Mouse (Mus musculus): ENCODE measurements around the gene Palmd. TPM values are rescaled to one million over a fixed set of nuclear protein-coding genes. Genes with fewer than 3 reads are reported as not detected.

Palmd gene
- 16.1 and 23.0 TPM in 2 replicates for polyA plus RNA-seq (2015; fragmentation: Nextera tagmentation; extraction: Ambion mirVana)

DNA sequence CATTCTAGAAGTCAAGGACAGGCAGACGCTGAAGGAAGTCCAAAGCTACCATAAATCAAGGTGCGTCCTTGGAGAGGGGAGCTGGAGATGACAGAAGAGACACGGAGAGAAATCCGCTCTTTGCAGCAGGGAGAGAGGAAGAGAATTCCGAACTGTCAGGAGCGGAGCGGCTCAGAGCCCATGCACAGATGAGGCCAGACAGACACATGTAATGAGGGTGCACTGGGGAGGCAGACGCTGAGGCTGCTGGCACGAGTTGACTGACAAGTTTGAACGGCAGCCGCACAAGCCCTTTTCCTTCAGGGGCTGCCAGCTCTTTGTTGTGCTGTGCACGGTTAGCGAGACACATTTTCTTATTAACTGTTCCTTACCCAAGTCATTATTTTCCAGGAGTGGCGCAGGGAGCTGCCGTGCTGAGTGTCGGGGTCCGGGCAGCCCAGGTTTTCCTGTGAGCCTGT, at the start of gene Palmd:
Palmd (minus strand) TSS at position 448 of the 458 bp plus-strand sequence.
- peak; percentile 37 for ATAC-seq
- H3K9ac ChIP-seq (replicated peaks; ENCODE audit: low read depth), result peak within 1 kb of the TSS; percentile 36
- TF ChIP-seq EP300 (IDR thresholded peaks at IDR 0.05), result no peak
- no peak for TF ChIP-seq CTCF (IDR thresholded peaks at IDR 0.05)
- DNase-seq (ENCODE audit: low spot score), result peak; percentile 51
- H3K4me3 ChIP-seq (ENCODE audit: low read depth, low read length), result peak within 1 kb of the TSS; percentile 43
- H3K27ac ChIP-seq (ENCODE audit: low read length), result peak within 1 kb of the TSS; percentile 69
- H3K36me3 ChIP-seq (ENCODE audit: insufficient read depth, low read length), result no peaks in the 10 kb centered on the region
- no peaks in the 10 kb centered on the region for H3K4me1 ChIP-seq (ENCODE audit: insufficient read depth, low read depth, low read length)
- H3K27me3 ChIP-seq (replicated peaks; ENCODE audit: insufficient read depth, low read length), result no peaks in the 10 kb centered on the region
- 5% methylated on average over 17 of the region's 17 CpGs for WGBS
- peak within 1 kb of the TSS; percentile 58 for H3K4me2 ChIP-seq (replicated peaks; ENCODE audit: low read depth, low read length)
- no peaks in the 10 kb centered on the region for H3K9me3 ChIP-seq (ENCODE audit: low read length)

- TF ChIP-seq CTCF (IDR thresholded peaks at IDR 0.05), result no peak
- TF ChIP-seq EP300 (IDR thresholded peaks at IDR 0.05), result no peak
- no peak for DNase-seq (ENCODE audit: low spot score)
- WGBS, result 50% methylated on average over 6 of the region's 6 CpGs
- Histone ChIP-seq H3K27me3 (replicated peaks; ENCODE audit: insufficient read depth, low read length) (no peaks in the 10 kb centered on the region), H3K9ac (replicated peaks; ENCODE audit: low read depth) (no peak overlapping the region), H3K4me1 (ENCODE audit: insufficient read depth, low read depth, low read length) (no peaks in the 10 kb centered on the region), H3K9me3 (ENCODE audit: low read length) (no peaks in the 10 kb centered on the region), H3K36me3 (ENCODE audit: insufficient read depth, low read length) (no peaks in the 10 kb centered on the region), H3K4me2 (replicated peaks; ENCODE audit: low read depth, low read length) (no peak overlapping the region), H3K27ac (ENCODE audit: low read length) (no peak overlapping the region), H3K4me3 (ENCODE audit: low read depth, low read length) (no peak overlapping the region)
- no peak for ATAC-seq
Observed at GRCm38 (mm10) chr3:117010182-117010581, 41.4 kb upstream of the Palmd start.

DNA sequence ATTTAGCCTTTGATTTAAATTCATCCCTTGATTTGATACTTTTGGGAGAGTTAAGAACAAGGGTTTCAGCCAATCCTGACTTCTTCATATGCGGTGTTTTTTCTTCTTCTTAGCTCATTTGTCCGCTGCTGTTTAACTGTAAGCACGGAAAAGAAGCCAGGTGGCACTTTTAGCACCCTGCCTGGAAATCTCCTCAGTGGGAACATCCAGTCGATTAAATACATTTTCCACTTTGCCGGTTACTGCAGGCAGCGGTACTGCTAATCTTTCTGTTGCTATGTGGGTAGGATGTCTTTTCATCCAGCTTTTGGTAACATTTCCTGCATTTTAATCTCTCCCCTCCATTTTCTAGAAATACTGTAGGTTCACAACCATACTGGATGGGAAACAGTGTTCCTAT, 38.6 kb upstream of the Palmd start:
- TF ChIP-seq CTCF (IDR thresholded peaks at IDR 0.05) (no peak), EP300 (IDR thresholded peaks at IDR 0.05) (no peak)
- Histone ChIP-seq H3K4me1 (ENCODE audit: insufficient read depth, low read depth, low read length) (no peaks in the 10 kb centered on the region), H3K9me3 (ENCODE audit: low read length) (no peaks in the 10 kb centered on the region), H3K27me3 (replicated peaks; ENCODE audit: insufficient read depth, low read length) (no peaks in the 10 kb centered on the region), H3K4me2 (replicated peaks; ENCODE audit: low read depth, low read length) (no peak overlapping the region), H3K36me3 (ENCODE audit: insufficient read depth, low read length) (no peaks in the 10 kb centered on the region), H3K9ac (replicated peaks; ENCODE audit: low read depth) (no peak overlapping the region), H3K27ac (ENCODE audit: low read length) (no peak overlapping the region), H3K4me3 (ENCODE audit: low read depth, low read length) (no peak overlapping the region)
- WGBS, result 87% methylated on average over 6 of the region's 6 CpGs
- ATAC-seq (no peak), DNase-seq (ENCODE audit: low spot score) (no peak)

GRCm38 (mm10) chr3:117006636-117007035, 37.8 kb upstream of the Palmd start:
- Histone ChIP-seq H3K27me3 (replicated peaks; ENCODE audit: insufficient read depth, low read length) (no peaks in the 10 kb centered on the region), H3K27ac (ENCODE audit: low read length) (no peak overlapping the region), H3K4me1 (ENCODE audit: insufficient read depth, low read depth, low read length) (no peaks in the 10 kb centered on the region), H3K4me2 (replicated peaks; ENCODE audit: low read depth, low read length) (no peak overlapping the region), H3K9ac (replicated peaks; ENCODE audit: low read depth) (no peak overlapping the region), H3K9me3 (ENCODE audit: low read length) (no peaks in the 10 kb centered on the region), H3K4me3 (ENCODE audit: low read depth, low read length) (no peak overlapping the region), H3K36me3 (ENCODE audit: insufficient read depth, low read length) (no peaks in the 10 kb centered on the region)
- no peak for TF ChIP-seq EP300 (IDR thresholded peaks at IDR 0.05)
- TF ChIP-seq CTCF (IDR thresholded peaks at IDR 0.05), result no peak
- 77% methylated on average over 3 of the region's 3 CpGs for WGBS
- DNase-seq (ENCODE audit: low spot score) (no peak), ATAC-seq (no peak)

- Histone ChIP-seq H3K36me3 (ENCODE audit: insufficient read depth, low read length) (no peaks in the 10 kb centered on the region), H3K4me1 (ENCODE audit: insufficient read depth, low read depth, low read length) (no peaks in the 10 kb centered on the region), H3K27ac (ENCODE audit: low read length) (no peak overlapping the region), H3K9me3 (ENCODE audit: low read length) (no peaks in the 10 kb centered on the region), H3K4me2 (replicated peaks; ENCODE audit: low read depth, low read length) (no peak overlapping the region), H3K4me3 (ENCODE audit: low read depth, low read length) (no peak overlapping the region), H3K9ac (replicated peaks; ENCODE audit: low read depth) (no peak overlapping the region), H3K27me3 (replicated peaks; ENCODE audit: insufficient read depth, low read length) (no peaks in the 10 kb centered on the region)
- no peak for ATAC-seq
- WGBS, result 74% methylated on average over 6 of the region's 6 CpGs
- no peak for DNase-seq (ENCODE audit: low spot score)
- no peak for TF ChIP-seq CTCF (IDR thresholded peaks at IDR 0.05)
- TF ChIP-seq EP300 (IDR thresholded peaks at IDR 0.05), result no peak
Observed at GRCm38 (mm10) chr3:117003379-117003778, 34.6 kb upstream of the Palmd start.

GRCm38 (mm10) chr3:117001686-117002485, 33.1 kb upstream of the Palmd start:
- H3K4me3 ChIP-seq (ENCODE audit: low read depth, low read length), result no peak overlapping the region
- DNase-seq (ENCODE audit: low spot score), result no peak
- no peak overlapping the region for H3K4me2 ChIP-seq (replicated peaks; ENCODE audit: low read depth, low read length)
- H3K9ac ChIP-seq (replicated peaks; ENCODE audit: low read depth), result no peak overlapping the region
- no peak overlapping the region for H3K27ac ChIP-seq (ENCODE audit: low read length)
- 59% methylated on average over 9 of the region's 9 CpGs for WGBS
- H3K36me3 ChIP-seq (ENCODE audit: insufficient read depth, low read length), result no peaks in the 10 kb centered on the region
- no peaks in the 10 kb centered on the region for H3K27me3 ChIP-seq (replicated peaks; ENCODE audit: insufficient read depth, low read length)
- no peak for ATAC-seq
- TF ChIP-seq EP300 (IDR thresholded peaks at IDR 0.05) (no peak), CTCF (IDR thresholded peaks at IDR 0.05) (no peak)
- H3K4me1 ChIP-seq (ENCODE audit: insufficient read depth, low read depth, low read length), result no peaks in the 10 kb centered on the region
- no peaks in the 10 kb centered on the region for H3K9me3 ChIP-seq (ENCODE audit: low read length)

Data from lung, postnatal 0 days (tissue).